Mouse (Mus musculus): ENCODE measurements around the gene Olfr640. TPM values are rescaled to one million over a fixed set of nuclear protein-coding genes. Genes with fewer than 3 reads are reported as not detected.

The Olfr640 gene
- polyA plus RNA-seq (2012; rRNA removed), result not detected in 2 replicates

DNA sequence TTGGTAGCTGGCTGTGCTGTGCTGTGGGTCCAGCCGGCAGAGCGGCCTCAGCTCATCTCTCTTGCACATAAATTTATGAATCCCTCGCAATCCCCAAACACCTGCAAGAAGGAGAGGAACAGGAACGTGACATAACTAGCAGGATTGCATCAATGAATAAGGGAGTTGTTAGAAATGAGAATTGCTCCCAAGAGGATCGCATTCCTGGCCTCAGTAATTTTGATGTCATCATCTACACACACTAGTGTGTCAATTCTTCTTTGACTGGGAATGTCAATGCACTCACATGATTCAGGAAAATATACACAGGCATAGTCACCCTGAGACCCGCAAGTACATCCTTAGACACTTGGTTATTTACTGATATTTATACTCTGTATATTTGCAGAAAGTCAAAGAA is at the start of gene Olfr640:
Gene Olfr640, minus strand, starts transcription at position 101 of the 400 bp plus-strand sequence.
- no peak within 1 kb of the TSS for H3K4me3 ChIP-seq (ENCODE audit: low read depth, low read length)
- H3K36me3 ChIP-seq (ENCODE audit: control insufficient read depth, insufficient read depth, low read length), result no peaks in the 10 kb centered on the region
- no peak for TF ChIP-seq CTCF (IDR thresholded peaks at IDR 0.05; ENCODE audit: extremely low read depth, insufficient read length, insufficient replicate concordance, low read depth, low read length)
- no peak for TF ChIP-seq POLR2A (IDR thresholded peaks at IDR 0.05; ENCODE audit: low read depth, low read length)
- H3K4me1 ChIP-seq (ENCODE audit: control insufficient read depth, insufficient read depth, insufficient read length, low read length), result no peaks in the 10 kb centered on the region
- H3K27ac ChIP-seq (ENCODE audit: insufficient read depth, low read depth, low read length), result no peak within 1 kb of the TSS
- H3K27me3 ChIP-seq (ENCODE audit: control insufficient read depth, insufficient read depth, low read length), result no peaks in the 10 kb centered on the region
- WGBS, result 78% methylated on average over 6 of the region's 6 CpGs

GRCm38 (mm10) chr7:104071769-104072168 is 46.4 kb upstream of the Olfr640 start, which contains the start of gene Olfr644:
Gene Olfr644, minus strand, starts transcription at chr7:104071869.
- Histone ChIP-seq H3K4me3 (ENCODE audit: low read depth, low read length) (no peak within 1 kb of the TSS), H3K27me3 (ENCODE audit: control insufficient read depth, insufficient read depth, low read length) (no peaks in the 10 kb centered on the region), H3K27ac (ENCODE audit: insufficient read depth, low read depth, low read length) (no peak within 1 kb of the TSS), H3K4me1 (ENCODE audit: control insufficient read depth, insufficient read depth, insufficient read length, low read length) (no peaks in the 10 kb centered on the region), H3K36me3 (ENCODE audit: control insufficient read depth, insufficient read depth, low read length) (no peaks in the 10 kb centered on the region)
- 53% methylated on average over 2 of the region's 2 CpGs for WGBS
- no peak for TF ChIP-seq POLR2A (IDR thresholded peaks at IDR 0.05; ENCODE audit: low read depth, low read length)
- no peak for TF ChIP-seq CTCF (IDR thresholded peaks at IDR 0.05; ENCODE audit: extremely low read depth, insufficient read length, insufficient replicate concordance, low read depth, low read length)

GRCm38 (mm10) chr7:104061345-104061744 is 36.0 kb upstream of the Olfr640 start, which contains the start of gene 4930516K23Rik:
Gene 4930516K23Rik, minus strand, starts transcription at chr7:104061445.
- WGBS, result 50% methylated on average over 2 of the region's 2 CpGs
- TF ChIP-seq CTCF (IDR thresholded peaks at IDR 0.05; ENCODE audit: extremely low read depth, insufficient read length, insufficient replicate concordance, low read depth, low read length) (no peak), POLR2A (IDR thresholded peaks at IDR 0.05; ENCODE audit: low read depth, low read length) (no peak)

DNA sequence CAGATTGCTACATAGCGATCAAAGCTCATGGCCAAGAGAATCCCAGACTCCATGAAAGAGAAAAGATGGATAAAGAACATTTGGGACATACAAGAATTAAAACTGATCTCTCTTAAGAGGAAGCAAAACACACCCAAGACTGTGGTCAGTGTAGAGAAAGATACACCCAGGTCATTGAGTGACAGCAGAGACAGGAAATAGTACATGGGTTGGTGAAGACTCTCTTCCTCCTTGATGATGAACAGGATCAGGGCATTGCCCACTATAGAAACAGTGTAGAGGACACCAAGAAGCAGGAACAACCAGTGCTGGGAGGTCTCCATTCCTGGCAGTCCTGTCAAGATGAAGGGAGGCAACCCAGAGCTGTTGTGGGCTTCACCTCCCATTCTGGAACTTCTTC is 33.8 kb upstream of the Olfr640 start:
- H3K4me1 ChIP-seq (ENCODE audit: control insufficient read depth, insufficient read depth, insufficient read length, low read length), result no peaks in the 10 kb centered on the region
- 88% methylated on average over 1 of the region's 1 CpGs for WGBS
- TF ChIP-seq POLR2A (IDR thresholded peaks at IDR 0.05; ENCODE audit: low read depth, low read length), result no peak
- TF ChIP-seq CTCF (IDR thresholded peaks at IDR 0.05; ENCODE audit: extremely low read depth, insufficient read length, insufficient replicate concordance, low read depth, low read length), result no peak
- H3K27me3 ChIP-seq (ENCODE audit: control insufficient read depth, insufficient read depth, low read length), result no peaks in the 10 kb centered on the region
- no peaks in the 10 kb centered on the region for H3K36me3 ChIP-seq (ENCODE audit: control insufficient read depth, insufficient read depth, low read length)
- no peak overlapping the region for H3K4me3 ChIP-seq (ENCODE audit: low read depth, low read length)
- H3K27ac ChIP-seq (ENCODE audit: insufficient read depth, low read depth, low read length), result no peak overlapping the region

More at GRCm38 (mm10) chr7:104061345-104061744, 36.0 kb upstream of the Olfr640 start, which contains the start of gene 4930516K23Rik:
- no peaks in the 10 kb centered on the region for H3K4me1 ChIP-seq (ENCODE audit: control insufficient read depth, insufficient read depth, insufficient read length, low read length)
- H3K27me3 ChIP-seq (ENCODE audit: control insufficient read depth, insufficient read depth, low read length), result no peaks in the 10 kb centered on the region
- H3K27ac ChIP-seq (ENCODE audit: insufficient read depth, low read depth, low read length), result no peak within 1 kb of the TSS
- no peaks in the 10 kb centered on the region for H3K36me3 ChIP-seq (ENCODE audit: control insufficient read depth, insufficient read depth, low read length)
- no peak within 1 kb of the TSS for H3K4me3 ChIP-seq (ENCODE audit: low read depth, low read length)

DNA sequence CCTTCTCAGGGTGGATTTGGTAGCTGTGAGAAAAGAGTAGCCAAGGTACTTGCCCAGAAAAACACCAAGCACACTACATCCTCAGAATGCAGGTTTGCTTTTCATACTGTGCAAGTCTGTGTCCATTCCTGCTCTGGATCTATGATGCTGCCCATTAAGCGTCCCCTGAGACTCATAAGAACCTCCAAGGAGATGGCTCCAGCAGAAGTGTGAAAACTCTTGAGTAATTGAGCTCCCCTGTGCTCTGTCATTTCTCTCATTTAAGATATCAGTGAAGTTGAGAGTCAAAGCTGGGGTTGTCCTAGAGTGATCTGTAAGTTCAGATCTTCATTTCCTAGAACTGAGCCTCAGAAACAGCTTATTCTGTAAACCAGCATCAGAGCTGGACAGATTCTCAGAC is 27.2 kb upstream of the Olfr640 start, which contains the start of gene Olfr642:
Gene Olfr642, minus strand, starts transcription at position 101 of the 400 bp plus-strand sequence.
- Histone ChIP-seq H3K27me3 (ENCODE audit: control insufficient read depth, insufficient read depth, low read length) (no peaks in the 10 kb centered on the region), H3K4me3 (ENCODE audit: low read depth, low read length) (no peak within 1 kb of the TSS), H3K36me3 (ENCODE audit: control insufficient read depth, insufficient read depth, low read length) (no peaks in the 10 kb centered on the region), H3K27ac (ENCODE audit: insufficient read depth, low read depth, low read length) (no peak within 1 kb of the TSS), H3K4me1 (ENCODE audit: control insufficient read depth, insufficient read depth, insufficient read length, low read length) (no peaks in the 10 kb centered on the region)
- TF ChIP-seq CTCF (IDR thresholded peaks at IDR 0.05; ENCODE audit: extremely low read depth, insufficient read length, insufficient replicate concordance, low read depth, low read length) (no peak), POLR2A (IDR thresholded peaks at IDR 0.05; ENCODE audit: low read depth, low read length) (no peak)
- WGBS, result 58% methylated on average over 1 of the region's 1 CpGs

GRCm38 (mm10) chr7:104050745-104051144 is 25.4 kb upstream of the Olfr640 start:
- Histone ChIP-seq H3K4me1 (ENCODE audit: control insufficient read depth, insufficient read depth, insufficient read length, low read length) (no peaks in the 10 kb centered on the region), H3K36me3 (ENCODE audit: control insufficient read depth, insufficient read depth, low read length) (no peaks in the 10 kb centered on the region), H3K4me3 (ENCODE audit: low read depth, low read length) (no peak overlapping the region), H3K27ac (ENCODE audit: insufficient read depth, low read depth, low read length) (no peak overlapping the region), H3K27me3 (ENCODE audit: control insufficient read depth, insufficient read depth, low read length) (no peaks in the 10 kb centered on the region)
- WGBS, result 82% methylated on average over 4 of the region's 4 CpGs
- TF ChIP-seq POLR2A (IDR thresholded peaks at IDR 0.05; ENCODE audit: low read depth, low read length) (no peak), CTCF (IDR thresholded peaks at IDR 0.05; ENCODE audit: extremely low read depth, insufficient read length, insufficient replicate concordance, low read depth, low read length) (no peak)

- Histone ChIP-seq H3K27me3 (ENCODE audit: control insufficient read depth, insufficient read depth, low read length) (no peaks in the 10 kb centered on the region), H3K4me3 (ENCODE audit: low read depth, low read length) (no peak within 1 kb of the TSS), H3K36me3 (ENCODE audit: control insufficient read depth, insufficient read depth, low read length) (no peaks in the 10 kb centered on the region), H3K27ac (ENCODE audit: insufficient read depth, low read depth, low read length) (no peak within 1 kb of the TSS), H3K4me1 (ENCODE audit: control insufficient read depth, insufficient read depth, insufficient read length, low read length) (no peaks in the 10 kb centered on the region)
- TF ChIP-seq CTCF (IDR thresholded peaks at IDR 0.05; ENCODE audit: extremely low read depth, insufficient read length, insufficient replicate concordance, low read depth, low read length) (no peak), POLR2A (IDR thresholded peaks at IDR 0.05; ENCODE audit: low read depth, low read length) (no peak)
- WGBS, result 60% methylated on average over 1 of the region's 1 CpGs
Measured at GRCm38 (mm10) chr7:104035145-104035544, 9.8 kb upstream of the Olfr640 start, which contains the start of gene Olfr641. Gene Olfr641, plus strand, starts transcription at chr7:104035445.
